Mouse (Mus musculus) bone marrow, adult 2 months (tissue): ENCODE results near the gene Trnp1. TPM values are rescaled to one million over a fixed set of nuclear protein-coding genes. Genes with fewer than 3 reads are reported as not detected.

Experiments used
- H3K27ac ChIP-seq: fragments of 200-500 bp; 2 replicates; pipeline ENCODE4 v1.5.1; 2012; ENCODE audit warnings: low read depth, mild to moderate bottlenecking, control low read depth, inconsistent platforms, low read length; ENCODE audit not compliant: control insufficient read depth, poor library complexity, insufficient read depth
- H3K4me1 ChIP-seq: fragments of 200-500 bp; 2 replicates; pipeline ENCODE4 v1.6.1; 2011; ENCODE audit warnings: low read length; ENCODE audit not compliant: control insufficient read depth, insufficient read depth
- H3K4me3 ChIP-seq: fragments of 200-500 bp; replicated peaks from 2 replicates; pipeline ENCODE3; 2011; ENCODE audit warnings: mild to moderate bottlenecking, low read depth, low read length, control low read depth; ENCODE audit not compliant: control insufficient read depth
- CTCF ChIP-seq: fragments of 200-500 bp; IDR thresholded peaks from 2 replicates; pipeline ENCODE4 v1.5.1; 2011; ENCODE audit warnings: low read length, control low read depth; ENCODE audit not compliant: control insufficient read depth, insufficient read depth
- POLR2A ChIP-seq: fragments of 200-500 bp; IDR thresholded peaks from 2 replicates; pipeline ENCODE4 v1.6.1; 2011; ENCODE audit warnings: low read depth, mild to moderate bottlenecking, control low read depth, low read length, borderline replicate concordance; ENCODE audit not compliant: control insufficient read depth
- WGBS: fragments of 180-500 bp; shearing (Covaris S2); methylation state at CpG from one replicate; pipeline ENCODE4 v1.1.7; 2018; 5-methylcytosine and 5-hydroxymethylcytosine counted together
- polyA plus RNA-seq: library from polyadenylated mRNA; stranded (reverse); fragments of >200 nt; gene quantifications from 2 replicates; pipeline ENCODE4 v1.2.4, GENCODE M21; 2011; ENCODE audit warnings: low replicate concordance; ENCODE audit not compliant: missing spikeins, insufficient read depth, insufficient read length

Gene Trnp1
- polyA plus RNA-seq: 3.9 TPM in 1 of 2 replicates, not detected in the other

GRCm38 (mm10) chr4:133498160-133498724 lies at the start of gene Trnp1:
Trnp1 (minus strand) TSS chr4:133498550.
- WGBS: 1% methylated on average over 52 of the region's 53 CpGs
- Histone ChIP-seq H3K4me3 (no peak within 1 kb of the TSS), H3K27ac (no peak within 1 kb of the TSS), H3K4me1 (no peaks in the 10 kb centered on the region)
- TF ChIP-seq POLR2A (no peak), CTCF (no peak)

- peak; percentile 79; the same call in 1 of the 2 replicates for TF ChIP-seq POLR2A
- no peak for TF ChIP-seq CTCF
- no peaks in the 10 kb centered on the region for H3K4me1 ChIP-seq
- WGBS: under 1% methylated on average over 77 of the region's 77 CpGs
- H3K4me3 ChIP-seq: peak within 1 kb of the TSS; percentile 80
- peak within 1 kb of the TSS; percentile 44; the same call in 1 of the 2 replicates for H3K27ac ChIP-seq
Measured at GRCm38 (mm10) chr4:133545272-133546231, 47.2 kb upstream of the Trnp1 start, which contains the start of gene Nudc. Nudc (minus strand) TSS chr4:133545996.

DNA sequence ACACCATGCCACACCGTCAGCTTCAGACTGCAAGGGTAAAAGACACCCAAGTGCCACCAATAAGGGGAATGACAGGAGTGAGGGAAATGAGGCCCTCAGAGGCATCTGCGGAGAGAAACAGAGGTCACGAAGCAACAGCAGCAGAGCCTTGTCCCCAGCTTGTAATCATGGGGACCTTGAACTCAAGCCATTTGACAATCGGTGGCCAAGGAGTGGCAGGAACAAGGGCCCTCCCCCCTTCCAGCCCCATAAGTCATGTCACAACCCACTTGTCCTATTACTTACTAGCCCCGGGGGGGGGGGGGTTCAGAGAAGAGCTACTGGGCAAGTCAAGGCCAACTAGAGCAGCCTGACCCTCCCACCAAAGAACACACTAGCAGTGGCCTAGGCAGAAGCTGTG lies 38.3 kb upstream of the Trnp1 start:
- no peak for TF ChIP-seq POLR2A
- no peak for TF ChIP-seq CTCF
- no peaks in the 10 kb centered on the region for H3K4me1 ChIP-seq
- no peak overlapping the region for H3K27ac ChIP-seq
- 87% methylated on average over 5 of the region's 5 CpGs for WGBS
- H3K4me3 ChIP-seq: no peak overlapping the region

GRCm38 (mm10) chr4:133536081-133536480 lies 37.7 kb upstream of the Trnp1 start:
- Histone ChIP-seq H3K4me1 (no peaks in the 10 kb centered on the region), H3K4me3 (no peak overlapping the region), H3K27ac (no peak overlapping the region)
- WGBS: 73% methylated on average over 3 of the region's 3 CpGs
- TF ChIP-seq POLR2A (no peak), CTCF (no peak)

GRCm38 (mm10) chr4:133532777-133533176 lies 34.4 kb upstream of the Trnp1 start:
- WGBS: 73% methylated on average over 3 of the region's 3 CpGs
- Histone ChIP-seq H3K4me1 (no peaks in the 10 kb centered on the region), H3K27ac (no peak overlapping the region), H3K4me3 (no peak overlapping the region)
- TF ChIP-seq POLR2A (no peak), CTCF (no peak)

- TF ChIP-seq CTCF: no peak
- no peak for TF ChIP-seq POLR2A
- H3K4me3 ChIP-seq: no peak overlapping the region
- no peak overlapping the region for H3K27ac ChIP-seq
- H3K4me1 ChIP-seq: no peaks in the 10 kb centered on the region
- WGBS: 82% methylated on average over 16 of the region's 16 CpGs
Measured at GRCm38 (mm10) chr4:133527788-133528187, 29.4 kb upstream of the Trnp1 start.

GRCm38 (mm10) chr4:133521502-133521901 lies 23.2 kb upstream of the Trnp1 start:
- no peak overlapping the region for H3K4me3 ChIP-seq
- H3K27ac ChIP-seq: no peak overlapping the region
- TF ChIP-seq CTCF: no peak
- TF ChIP-seq POLR2A: no peak
- 68% methylated on average over 2 of the region's 2 CpGs for WGBS
- H3K4me1 ChIP-seq: no peaks in the 10 kb centered on the region; the same call in 1 of the 2 replicates

DNA sequence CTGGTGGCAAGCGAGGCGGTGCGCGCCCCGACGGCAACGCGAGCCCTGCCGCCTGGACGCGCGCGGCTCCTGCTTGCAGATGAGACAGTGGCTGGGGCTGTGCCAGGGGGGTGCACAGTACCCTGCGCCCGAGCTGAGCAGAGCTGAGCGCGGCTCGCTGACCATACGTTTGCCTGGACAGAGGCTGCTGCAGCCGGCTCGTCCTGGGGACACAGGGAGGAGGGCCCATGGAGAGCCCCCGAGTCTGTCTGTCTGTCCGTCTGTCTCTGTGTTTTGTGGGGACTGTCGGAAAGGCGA lies 21.0 kb upstream of the Trnp1 start:
- 21% methylated on average over 25 of the region's 25 CpGs for WGBS
- H3K4me1 ChIP-seq: no peaks in the 10 kb centered on the region; the same call in 1 of the 2 replicates
- H3K4me3 ChIP-seq: no peak overlapping the region
- no peak for TF ChIP-seq CTCF
- no peak overlapping the region for H3K27ac ChIP-seq
